Mouse (Mus musculus) heart, postnatal 0 days (tissue): ENCODE measurements around the gene Syngr2.

ENCODE experiments used
- CTCF ChIP-seq: IDR thresholded peaks from 2 replicates; pipeline ENCODE4 v1.5.1; 2016; ENCODE audit warnings: antibody characterized with exemption, control low read depth, low read depth
- EP300 ChIP-seq: IDR thresholded peaks from 2 replicates; pipeline ENCODE4 v1.6.1; 2016; ENCODE audit warnings: antibody characterized with exemption, low read depth

DNA sequence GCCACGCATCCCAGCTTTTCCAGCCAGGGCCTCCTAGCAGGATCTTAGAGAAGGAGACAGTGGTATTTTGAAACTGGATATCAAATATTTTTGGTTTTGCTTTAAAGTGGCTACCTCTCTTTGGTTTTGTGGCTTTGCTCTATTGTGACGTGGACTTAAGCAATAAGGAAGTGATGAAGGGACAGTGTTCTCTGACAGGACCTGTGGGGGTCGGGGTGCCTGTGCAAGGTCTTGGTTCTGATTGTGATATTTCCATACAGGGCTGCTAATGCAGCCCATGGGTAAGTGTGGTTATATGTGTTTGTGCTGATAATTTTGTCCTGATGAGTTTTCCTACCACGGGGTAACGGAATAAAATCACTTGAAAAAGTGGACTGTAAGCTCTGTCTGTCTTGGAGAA, 45.9 kb downstream of the Syngr2 start:
- TF ChIP-seq CTCF (no peak), EP300 (no peak)
